Mouse (Mus musculus) G1E (cell line): ENCODE results near the gene Cfap100.

Experiments
- CTCF ChIP-seq: IDR thresholded peaks from 2 replicates; pipeline ENCODE4 v1.5.1; 2012; ENCODE audit warnings: low read depth, low read length, inconsistent platforms, mixed read lengths
- GATA1 ChIP-seq: IDR thresholded peaks from 2 replicates; pipeline ENCODE4 v1.6.1; 2012; ENCODE audit warnings: borderline replicate concordance, low read length, inconsistent platforms, mixed read lengths
- GATA2 ChIP-seq: IDR thresholded peaks from 2 replicates; pipeline ENCODE4 v1.6.1; 2012; ENCODE audit warnings: low read depth, low read length, inconsistent platforms, borderline replicate concordance

- TF ChIP-seq CTCF (no peak), GATA1 (no peak), GATA2 (no peak)
These were observed 50.9 kb downstream of the Cfap100 start for GRCm38 (mm10) chr6:90377708-90378107.
